Mouse (Mus musculus) C2C12 (cell line): ENCODE measurements at regions not wholly inside any gene's neighbourhood (a gene's known extent, or its start where the extent isn't known, plus 50 kb on each side); places are given as distances from the start of the nearest gene placed in this dataset.

Experiments
- CTCF ChIP-seq: IDR thresholded peaks from one replicate; pipeline ENCODE4 v1.5.1; 2011; ENCODE audit not compliant: control insufficient read depth, insufficient read depth, insufficient read length
- MYOD1 ChIP-seq: IDR thresholded peaks from one replicate; pipeline ENCODE4 v1.6.1; 2011; ENCODE audit warnings: low read depth; ENCODE audit not compliant: control insufficient read depth, insufficient read length
- MYOG ChIP-seq: IDR thresholded peaks from one replicate; pipeline ENCODE4 v1.6.1; 2011; ENCODE audit not compliant: control insufficient read depth, insufficient read length; ENCODE audit errors: extremely low read depth
- USF1 ChIP-seq: IDR thresholded peaks from one replicate; pipeline ENCODE4 v1.6.1; 2011; ENCODE audit warnings: low read depth, mild to moderate bottlenecking, control low read depth, moderate library complexity

DNA sequence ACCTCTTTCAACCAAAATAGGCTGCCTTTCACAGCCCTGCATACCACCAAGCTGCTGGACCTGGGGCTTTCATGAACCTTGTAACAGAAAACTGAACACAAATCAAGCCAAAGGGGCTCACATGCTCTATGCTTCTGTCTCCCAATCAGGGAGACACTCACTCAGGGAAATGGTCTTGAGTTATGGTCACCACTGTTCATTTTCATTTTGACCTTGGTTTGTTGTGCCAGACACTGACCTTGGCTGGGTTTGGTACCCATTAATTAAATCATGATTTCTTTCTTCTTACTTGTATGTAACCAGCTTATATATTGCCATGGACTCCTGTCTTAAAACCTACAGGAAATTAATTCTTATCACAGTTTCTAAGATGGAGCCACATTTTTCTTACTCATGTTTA is 381.5 kb downstream of the Dnajb9 start:
- TF ChIP-seq USF1 (no peak), CTCF (no peak), MYOG (no peak), MYOD1 (no peak)
